Mouse (Mus musculus) C2C12 (cell line): ENCODE measurements around the gene Lrmda.

Experiments used
- CEBPB ChIP-seq: IDR thresholded peaks from one replicate; pipeline ENCODE4 v1.6.1; 2011; ENCODE audit warnings: low read depth, mild to moderate bottlenecking, control low read depth, moderate library complexity
- CTCF ChIP-seq: IDR thresholded peaks from one replicate; pipeline ENCODE4 v1.5.1; 2011; ENCODE audit not compliant: control insufficient read depth, insufficient read depth, insufficient read length
- FOSL1 ChIP-seq: IDR thresholded peaks from one replicate; pipeline ENCODE4 v1.8.0; 2011; ENCODE audit warnings: mild to moderate bottlenecking, low read length; ENCODE audit not compliant: poor library complexity, insufficient read depth, severe bottlenecking
- MAX ChIP-seq: IDR thresholded peaks from one replicate; pipeline ENCODE4 v1.6.1; 2011; ENCODE audit warnings: mild to moderate bottlenecking, control low read depth
- MYOG ChIP-seq: IDR thresholded peaks from one replicate; pipeline ENCODE4 v1.6.1; 2011; ENCODE audit not compliant: control insufficient read depth, insufficient read length; ENCODE audit errors: extremely low read depth
- USF1 ChIP-seq: IDR thresholded peaks from one replicate; pipeline ENCODE4 v1.6.1; 2011; ENCODE audit warnings: low read depth, mild to moderate bottlenecking, control low read depth, moderate library complexity

GRCm38 (mm10) chr14:22410826-22411225 is 391.3 kb downstream of the Lrmda start:
- TF ChIP-seq USF1 = no peak
- no peak for TF ChIP-seq CTCF
- TF ChIP-seq MYOG = no peak
- TF ChIP-seq FOSL1 = no peak
- TF ChIP-seq MAX = no peak
- TF ChIP-seq CEBPB = no peak
